Mouse (Mus musculus) heart, adult 2 months (tissue): ENCODE results near the gene Erf.

ENCODE experiments used
- CTCF ChIP-seq: fragments of 200-600 bp; IDR thresholded peaks from 2 replicates; pipeline ENCODE4 v1.8.1; 2022; ENCODE audit warnings: antibody characterized with exemption, mild to moderate bottlenecking, moderate library complexity
- POLR2A ChIP-seq: fragments of 200-500 bp; IDR thresholded peaks from 2 replicates; pipeline ENCODE4 v1.6.1; 2011; ENCODE audit warnings: mild to moderate bottlenecking, low read depth, low read length, control low read depth; ENCODE audit not compliant: insufficient read depth

DNA sequence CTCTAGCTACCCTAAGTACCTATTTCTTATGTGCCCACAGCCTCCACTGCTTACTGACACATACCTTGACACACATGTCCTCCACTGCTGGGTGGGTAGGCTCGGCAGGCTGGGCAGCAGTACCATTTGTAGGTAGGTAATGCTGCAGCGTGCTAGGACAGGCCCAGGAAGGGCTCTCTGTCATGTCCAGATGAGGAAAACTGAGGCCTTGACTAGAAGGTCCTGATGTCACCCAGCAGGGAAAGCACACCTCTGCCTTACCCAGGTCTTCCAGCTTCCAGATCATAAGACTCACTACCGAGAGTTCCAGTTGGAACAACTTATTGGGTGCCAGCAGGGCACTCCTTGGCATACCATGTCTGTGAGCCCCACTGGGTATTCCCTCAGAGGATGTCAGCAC is 24.4 kb upstream of the Erf start:
- no peak for TF ChIP-seq POLR2A
- no peak for TF ChIP-seq CTCF
